Mouse (Mus musculus) stomach, embryonic 14.5 days (tissue): ENCODE results near the gene Slc7a8. TPM values are rescaled to one million over a fixed set of nuclear protein-coding genes. Genes with fewer than 3 reads are reported as not detected.
"Not testable (repeated sequence)": the region's sequence is repeated elsewhere in the genome, so short reads cannot be mapped to it uniquely, and the experiment has no call there.

Experiments
- ATAC-seq: fragments of 200-750 bp; cut with Nextera tagmentation; 2 replicates; pipeline ENCODE4 v1.8.0; 2017; ENCODE audit warnings: low read depth, moderate TSS enrichment; ENCODE audit not compliant: insufficient number of reproducible peaks, insufficient read depth, low FRiP score
- H3K27ac ChIP-seq: fragments of 300-500 bp; sonication (generic); 2 replicates; pipeline ENCODE4 v1.5.1; 2014; ENCODE audit warnings: mild to moderate bottlenecking, low read length, moderate library complexity, mixed read lengths
- H3K27me3 ChIP-seq: fragments of 300-500 bp; sonication (generic); 2 replicates; pipeline ENCODE4 v1.6.1; 2014; ENCODE audit warnings: low read length, control low read depth, mixed read lengths; ENCODE audit not compliant: control insufficient read depth, insufficient read depth
- H3K36me3 ChIP-seq: fragments of 300-500 bp; sonication (generic); 2 replicates; pipeline ENCODE4 v1.6.1; 2014; ENCODE audit warnings: mild to moderate bottlenecking, control low read depth, low read length, moderate library complexity, mixed read lengths; ENCODE audit not compliant: control insufficient read depth, insufficient read depth
- H3K4me1 ChIP-seq: fragments of 300-500 bp; sonication (generic); 2 replicates; pipeline ENCODE4 v1.6.1; 2014; ENCODE audit warnings: low read length, control low read depth, mixed read lengths; ENCODE audit not compliant: control insufficient read depth, insufficient read depth
- H3K4me2 ChIP-seq: fragments of 300-500 bp; sonication (generic); replicated peaks from 2 replicates; pipeline ENCODE4 v1.6.1; 2014; ENCODE audit warnings: low read depth, low read length, control low read depth
- H3K4me3 ChIP-seq: fragments of 300-500 bp; sonication (generic); 2 replicates; pipeline ENCODE4 v1.5.1; 2014; ENCODE audit warnings: low read depth, low read length, control low read depth
- H3K9ac ChIP-seq: fragments of 300-500 bp; sonication (generic); replicated peaks from 2 replicates; pipeline ENCODE4 v1.6.1; 2014; ENCODE audit warnings: low read depth, mild to moderate bottlenecking, control low read depth, low read length, moderate library complexity, mixed read lengths
- H3K9me3 ChIP-seq: fragments of 300-500 bp; sonication (generic); 2 replicates; pipeline ENCODE4 v1.6.1; 2016; ENCODE audit warnings: low read depth, low read length, control low read depth; ENCODE audit not compliant: control insufficient read depth
- WGBS: fragments of 180-500 bp; shearing (Covaris S2); extraction: QIAGEN DNeasy Blood & Tissue Kit; methylation state at CpG from one replicate; pipeline ENCODE4 v1.1.7; 2014; 5-methylcytosine and 5-hydroxymethylcytosine counted together
- polyA plus RNA-seq: library from polyadenylated mRNA; unstranded; fragments of >200 nt; fragmentation: Nextera tagmentation; extraction: Ambion mirVana; gene quantifications from 2 replicates; pipeline ENCODE4 v1.2.1, GENCODE M21; 2014

The Slc7a8 gene
- polyA plus RNA-seq, 1 experiment from 2014 or later, result 5.4 TPM

DNA sequence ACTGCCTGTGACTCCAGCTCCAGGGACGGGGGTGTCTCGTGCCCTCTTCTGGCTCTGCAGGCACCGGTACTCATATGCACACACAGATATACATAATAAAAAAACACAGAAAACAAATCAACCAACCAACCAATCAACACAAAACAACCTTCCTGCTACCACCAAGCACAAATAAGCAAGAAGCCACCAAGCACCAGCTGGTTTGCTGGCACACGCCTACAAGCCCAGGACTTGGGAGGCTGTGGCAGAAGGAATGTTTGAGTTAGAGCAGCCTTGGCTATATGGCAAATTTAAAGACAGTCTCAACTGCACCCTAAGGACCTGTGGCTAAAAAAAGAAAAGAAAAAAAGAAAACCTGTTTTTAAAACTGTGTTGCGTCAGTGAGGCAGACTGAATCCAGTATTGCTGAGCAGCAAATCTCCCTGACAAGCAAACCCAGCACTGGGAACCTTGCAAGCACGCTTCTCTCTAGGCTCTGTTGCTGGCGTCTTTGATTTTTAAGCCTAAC is 6.2 kb downstream of the Slc7a8 start:
- H3K27me3 ChIP-seq, result 0 out of 2 replicates have a peak, but pooled peaks cover 3% of the 10 kb centered on the region
- 90% methylated on average over 7 of the region's 7 CpGs for WGBS
- no peaks in the 10 kb centered on the region for H3K4me1 ChIP-seq
- no peak for ATAC-seq
- H3K27ac ChIP-seq, result no peak overlapping the region
- no peaks in the 10 kb centered on the region for H3K9me3 ChIP-seq
- H3K4me2 ChIP-seq, result no peak overlapping the region
- no peak overlapping the region for H3K4me3 ChIP-seq
- H3K36me3 ChIP-seq, result no peaks in the 10 kb centered on the region
- H3K9ac ChIP-seq, result no peak overlapping the region

DNA sequence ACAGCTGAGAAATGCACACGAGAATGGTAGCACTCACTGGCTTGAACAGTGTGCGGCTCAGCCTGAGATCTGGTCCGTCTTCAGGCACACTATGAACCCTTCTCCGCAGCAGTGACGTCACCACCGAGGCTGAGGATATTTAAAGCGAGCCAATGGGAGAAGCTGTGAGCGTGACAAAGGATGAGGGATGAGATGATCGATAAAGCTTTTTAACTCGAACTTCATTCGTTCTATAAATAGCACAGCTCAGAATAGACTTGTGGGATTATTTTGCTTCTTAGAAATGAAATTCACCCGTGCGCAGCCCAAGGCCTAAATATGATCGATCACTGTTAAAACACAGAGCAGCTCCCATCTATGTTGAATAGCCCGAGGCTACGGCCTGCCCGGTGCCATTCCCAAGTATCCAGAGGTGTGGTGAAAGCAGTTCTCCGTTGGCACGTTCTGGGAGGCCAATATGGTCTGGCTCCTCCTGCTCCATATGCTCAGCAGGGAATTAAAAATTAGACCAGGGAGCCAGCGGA is 9.4 kb downstream of the Slc7a8 start:
- no peaks in the 10 kb centered on the region for H3K27me3 ChIP-seq
- no peak overlapping the region for H3K4me3 ChIP-seq
- H3K4me2 ChIP-seq, result no peak overlapping the region
- no peak for ATAC-seq
- 75% methylated on average over 20 of the region's 20 CpGs for WGBS
- H3K9ac ChIP-seq, result no peak overlapping the region
- no peaks in the 10 kb centered on the region for H3K36me3 ChIP-seq
- no peak overlapping the region for H3K27ac ChIP-seq
- no peaks in the 10 kb centered on the region for H3K9me3 ChIP-seq
- H3K4me1 ChIP-seq, result no peaks in the 10 kb centered on the region

DNA sequence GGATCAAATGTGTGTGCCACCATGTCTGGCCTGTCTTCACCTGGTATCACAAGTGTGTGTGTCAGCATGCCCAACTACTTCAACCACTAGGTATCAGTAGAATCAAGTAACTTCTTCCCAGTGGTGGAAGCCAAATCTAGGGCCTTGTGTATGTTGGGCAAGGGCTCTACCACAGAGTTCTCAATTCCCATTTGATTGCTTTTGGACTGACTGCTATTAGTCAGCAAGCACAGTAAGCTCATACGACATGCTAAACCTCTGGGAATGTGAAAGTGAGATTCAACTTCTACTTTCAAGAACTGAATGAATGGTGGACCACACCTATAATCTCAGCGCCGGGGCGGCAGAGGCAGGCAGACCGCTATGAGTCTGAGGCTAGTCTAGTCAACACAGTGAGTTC is 11.4 kb downstream of the Slc7a8 start:
- Histone ChIP-seq H3K9me3 (no peaks in the 10 kb centered on the region), H3K9ac (no peak overlapping the region), H3K27me3 (no peaks in the 10 kb centered on the region), H3K4me3 (no peak overlapping the region), H3K4me2 (no peak overlapping the region), H3K4me1 (no peaks in the 10 kb centered on the region), H3K36me3 (no peaks in the 10 kb centered on the region), H3K27ac (no peak overlapping the region)
- ATAC-seq, result no peak
- WGBS, result 96% methylated on average over 5 of the region's 5 CpGs

DNA sequence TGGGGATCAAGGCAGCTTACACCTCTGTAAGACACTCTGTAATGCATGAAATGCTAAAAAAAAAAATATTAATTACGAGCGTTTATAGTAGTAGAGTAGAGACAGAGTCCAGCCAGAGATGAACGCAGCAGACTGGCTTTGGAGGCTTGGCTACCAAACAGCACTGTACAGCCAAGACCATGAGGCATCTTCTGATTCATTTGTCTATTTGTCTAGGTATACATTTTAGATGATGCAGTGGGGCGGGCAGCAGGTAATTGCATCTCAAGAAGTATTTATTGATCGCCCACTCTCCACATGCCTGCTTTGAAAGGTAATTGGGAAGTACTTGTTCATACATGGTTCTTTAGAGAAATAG is 12.7 kb downstream of the Slc7a8 start:
- Histone ChIP-seq H3K4me1 (no peaks in the 10 kb centered on the region), H3K27me3 (no peaks in the 10 kb centered on the region), H3K9me3 (no peaks in the 10 kb centered on the region), H3K4me3 (no peak overlapping the region), H3K27ac (no peak overlapping the region), H3K36me3 (no peaks in the 10 kb centered on the region), H3K9ac (no peak overlapping the region), H3K4me2 (no peak overlapping the region)
- WGBS, result 90% methylated on average over 5 of the region's 5 CpGs
- ATAC-seq, result no peak

DNA sequence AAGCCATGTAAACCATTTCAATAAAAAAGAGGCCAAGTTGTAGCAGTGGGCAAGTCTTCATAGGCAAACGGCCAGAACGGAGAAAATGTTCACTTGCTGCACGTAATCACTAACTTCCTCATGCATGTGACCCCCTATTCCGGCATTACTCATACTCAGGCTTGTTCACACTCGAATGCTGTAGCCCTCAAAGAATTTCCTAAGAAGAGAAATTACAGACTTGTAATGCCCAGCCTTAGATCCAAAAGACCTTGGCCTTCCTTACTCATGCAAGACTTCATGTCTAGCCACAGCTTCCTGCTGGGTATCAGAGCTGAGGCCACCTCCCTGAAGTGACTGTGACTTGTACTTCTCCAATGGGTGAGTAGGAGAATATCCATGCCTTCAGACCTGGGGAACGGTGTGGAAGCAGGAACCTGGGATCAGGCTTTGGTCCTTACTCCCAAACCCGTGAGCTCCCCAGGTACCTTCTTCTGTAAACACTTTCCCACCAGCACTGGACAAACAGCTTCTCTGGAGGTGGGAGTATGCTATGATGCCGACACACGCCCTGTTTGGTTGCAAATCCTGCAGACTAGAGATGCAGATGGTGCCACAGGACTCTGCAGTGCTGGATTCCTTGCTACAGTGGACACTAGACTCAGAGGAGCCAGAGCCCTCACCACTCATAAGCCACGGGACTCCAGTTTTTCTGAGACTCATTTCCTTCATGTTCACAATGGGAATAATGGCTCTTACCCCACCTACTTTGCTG is 13.3 kb downstream of the Slc7a8 start:
- H3K27ac ChIP-seq, result no peak overlapping the region
- 81% methylated on average over 10 of the region's 10 CpGs for WGBS
- ATAC-seq, result no peak
- H3K9me3 ChIP-seq, result no peaks in the 10 kb centered on the region
- H3K27me3 ChIP-seq, result no peaks in the 10 kb centered on the region
- H3K36me3 ChIP-seq, result no peaks in the 10 kb centered on the region
- no peak overlapping the region for H3K9ac ChIP-seq
- no peak overlapping the region for H3K4me2 ChIP-seq
- no peak overlapping the region for H3K4me3 ChIP-seq
- no peaks in the 10 kb centered on the region for H3K4me1 ChIP-seq

DNA sequence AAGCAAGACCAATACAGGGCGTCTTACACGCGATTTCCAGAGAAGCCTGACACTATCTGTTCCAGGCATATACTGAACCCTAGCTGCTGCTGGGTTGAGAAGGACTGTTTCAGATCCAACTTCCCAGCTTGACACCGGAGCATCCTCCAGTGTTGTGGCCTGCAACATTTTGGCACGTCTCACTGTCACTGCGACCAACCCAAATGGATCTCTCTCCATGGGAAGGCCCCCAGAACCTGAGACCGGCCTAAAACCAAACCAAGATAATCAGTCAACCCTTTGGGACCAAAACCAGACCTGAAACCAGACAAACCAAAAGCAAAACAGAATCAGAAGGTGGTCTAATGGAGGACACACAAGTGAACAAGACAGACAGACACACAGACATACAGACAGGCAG is 14.8 kb downstream of the Slc7a8 start:
- H3K27me3 ChIP-seq, H3K27ac ChIP-seq, H3K36me3 ChIP-seq, H3K4me2 ChIP-seq, ATAC-seq, H3K9ac ChIP-seq, H3K4me3 ChIP-seq, H3K9me3 ChIP-seq, H3K4me1 ChIP-seq: not testable (repeated sequence)
- WGBS, result 95% methylated on average over 7 of the region's 7 CpGs

DNA sequence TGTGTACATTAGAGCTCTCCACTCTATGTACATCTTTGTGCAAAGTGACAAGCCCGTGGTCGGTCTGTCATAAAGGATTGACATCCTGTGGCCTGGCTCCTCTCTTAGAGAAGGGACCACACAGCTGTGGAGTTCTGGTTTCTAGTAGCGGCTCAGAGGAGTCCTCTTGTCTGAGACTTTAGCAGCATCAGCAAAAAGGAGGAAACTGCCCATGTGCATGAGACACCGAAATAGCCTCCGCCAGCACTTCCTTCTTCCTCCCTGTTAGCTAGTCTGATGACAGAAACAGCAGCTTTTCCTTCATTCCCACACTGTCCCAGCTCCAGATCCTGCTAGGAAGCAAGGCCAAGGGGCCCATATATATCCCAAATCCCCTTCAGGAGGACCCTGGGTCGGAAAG is 25.4 kb downstream of the Slc7a8 start:
- peaks cover 7% of the 10 kb centered on the region; the same call in 1 of the 2 replicates for H3K4me1 ChIP-seq
- H3K9ac ChIP-seq, result no peak overlapping the region
- no peak overlapping the region for H3K27ac ChIP-seq
- H3K4me3 ChIP-seq, result no peak overlapping the region
- H3K36me3 ChIP-seq, result no peaks in the 10 kb centered on the region
- WGBS, result 68% methylated on average over 6 of the region's 6 CpGs
- H3K27me3 ChIP-seq, result no peaks in the 10 kb centered on the region
- no peak for ATAC-seq
- no peaks in the 10 kb centered on the region for H3K9me3 ChIP-seq
- H3K4me2 ChIP-seq, result no peak overlapping the region

DNA sequence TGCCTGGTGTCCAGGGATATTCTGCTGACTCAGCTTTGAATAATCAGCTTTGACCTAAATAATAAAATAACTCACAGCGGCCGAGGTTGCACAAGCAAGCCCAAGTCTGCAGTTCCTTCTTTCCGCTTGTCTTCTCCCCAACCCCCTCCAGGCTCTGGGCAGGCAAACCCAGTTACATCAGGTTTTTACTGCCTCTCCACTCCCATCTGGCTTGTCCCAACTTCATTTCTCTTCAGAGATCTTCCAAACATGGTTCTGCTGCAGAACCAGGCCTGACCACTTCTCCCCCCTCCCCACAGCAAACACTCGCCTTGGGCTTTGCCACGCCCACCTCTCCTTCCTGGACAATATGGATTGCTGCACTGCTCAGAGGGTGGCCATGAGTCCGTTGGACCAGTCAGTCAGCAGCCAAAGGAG is 27.1 kb downstream of the Slc7a8 start:
- Histone ChIP-seq H3K9ac (no peak overlapping the region), H3K4me2 (no peak overlapping the region)

More for the DNA sequence above, 27.1 kb downstream of the Slc7a8 start:
- 15% methylated on average over 6 of the region's 6 CpGs for WGBS
- peaks cover 7% of the 10 kb centered on the region; the same call in 1 of the 2 replicates for H3K4me1 ChIP-seq
- no peaks in the 10 kb centered on the region for H3K27me3 ChIP-seq
- ATAC-seq, result peak; percentile 67; the same call in 1 of the 2 replicates
- H3K9me3 ChIP-seq, result no peaks in the 10 kb centered on the region
- H3K4me3 ChIP-seq, result no peak overlapping the region
- no peaks in the 10 kb centered on the region for H3K36me3 ChIP-seq
- peak overlapping the region; percentile 33; the same call in 1 of the 2 replicates for H3K27ac ChIP-seq
